Comparison of ENCODE assay signal across 8 mouse cellular contexts in genomic region chr4:139336822-139337483, GRCm38 (mm10). TPM values are rescaled to one million over a fixed set of nuclear protein-coding genes. Genes with fewer than 3 reads are reported as not detected.
DNase-seq lines count a peak whose midpoint lies in the region; ATAC-seq and TF ChIP-seq lines count a peak whose summit lies in the region.

No protein-coding gene starts in this region.

- H3K27ac ChIP-seq in heart, embryonic 14.5 days (replicated peaks in 1 of 2; ENCODE audit: control insufficient read depth in 1 of 2, insufficient read depth in 1 of 2, low read depth in 2 of 2, low read length in 2 of 2), result no peak overlapping the region
- H3K27ac ChIP-seq in kidney, embryonic 16.5 days (ENCODE audit: low read length), result 0 out of 2 replicates have a peak overlapping the region, but pooled peaks have one; percentile 38
- peak overlapping the region; percentile 98 for H3K27ac ChIP-seq in liver, embryonic 16.5 days (ENCODE audit: low read length)

- no peaks in the 10 kb centered on the region for H3K9me3 ChIP-seq in E14TG2a.4 (ENCODE audit: low read length)
- H3K9me3 ChIP-seq in heart, embryonic 14.5 days (ENCODE audit: control insufficient read depth, low read length), result no peaks in the 10 kb centered on the region
- no peaks in the 10 kb centered on the region for H3K9me3 ChIP-seq in kidney, embryonic 16.5 days (ENCODE audit: low read length)
- no peaks in the 10 kb centered on the region for H3K9me3 ChIP-seq in liver, embryonic 16.5 days (replicated peaks; ENCODE audit: control insufficient read depth, low read length)

- peaks cover 42% of the 10 kb centered on the region for H3K4me1 ChIP-seq in E14TG2a.4 (replicated peaks; ENCODE audit: low read depth, low read length)
- peaks cover 0 to 2% of the 10 kb centered on the region in 2 experiments; a peak in 2 of 4 replicates for H3K4me1 ChIP-seq in heart, embryonic 14.5 days (ENCODE audit: control insufficient read depth in 2 of 2, insufficient read depth in 2 of 2, low read length in 2 of 2)
- H3K4me1 ChIP-seq in kidney, embryonic 16.5 days (ENCODE audit: insufficient read depth, low read length), result peaks cover 7% of the 10 kb centered on the region; the same call in 1 of the 2 replicates
- peaks cover 39% of the 10 kb centered on the region for H3K4me1 ChIP-seq in liver, embryonic 16.5 days (ENCODE audit: control insufficient read depth, low read depth, low read length)

- peak; percentile 76 for TF ChIP-seq CTCF in E14TG2a.4 (conservative IDR thresholded peaks at IDR 0.05; ENCODE audit: low read length)

- no peaks in the 10 kb centered on the region for H3K36me3 ChIP-seq in E14TG2a.4 (ENCODE audit: insufficient read depth, low read length)
- no peaks in the 10 kb centered on the region for H3K36me3 ChIP-seq in heart, embryonic 14.5 days (ENCODE audit: control insufficient read depth, insufficient read depth, low read length)
- no peaks in the 10 kb centered on the region for H3K36me3 ChIP-seq in kidney, embryonic 16.5 days (ENCODE audit: insufficient read depth, low read length)
- H3K36me3 ChIP-seq in liver, embryonic 16.5 days (ENCODE audit: control insufficient read depth, insufficient read depth), result no peaks in the 10 kb centered on the region

- peak overlapping the region; percentile 71 for H3K4me3 ChIP-seq in E14TG2a.4 (replicated peaks; ENCODE audit: low read length)
- peak overlapping the region; percentile 25 to 36 for H3K4me3 ChIP-seq in heart, embryonic 14.5 days (ENCODE audit: control insufficient read depth in 1 of 2, insufficient read depth in 1 of 2, low read depth in 1 of 2, low read length in 2 of 2)
- H3K4me3 ChIP-seq in kidney, embryonic 16.5 days (ENCODE audit: low read length), result peak overlapping the region; percentile 36
- peak overlapping the region; percentile 61 for H3K4me3 ChIP-seq in liver, embryonic 16.5 days (ENCODE audit: low read depth, low read length)

- peak overlapping the region; percentile 72 for H3K4me2 ChIP-seq in heart, embryonic 14.5 days (ENCODE audit: low read length)
- H3K4me2 ChIP-seq in kidney, embryonic 16.5 days (replicated peaks; ENCODE audit: low read depth, low read length), result peak overlapping the region; percentile 57
- peak overlapping the region; percentile 59 for H3K4me2 ChIP-seq in liver, embryonic 16.5 days (ENCODE audit: low read depth, low read length)

- peak; percentile 89 for DNase-seq in brain, adult 2 months (ENCODE audit: low read depth, low spot score)
- DNase-seq in thymus, adult 18-20 months, result peak; percentile 50 to 56

- peak; percentile 79 for ATAC-seq in erythroblast, adult 5-6 weeks (replicated peaks; ENCODE audit: low FRiP score, poor library complexity, severe bottlenecking)
- ATAC-seq in heart, embryonic 14.5 days (ENCODE audit: insufficient number of reproducible peaks, insufficient read depth, low FRiP score, low read depth), result peak; percentile 62
- ATAC-seq in kidney, embryonic 16.5 days (ENCODE audit: low FRiP score, low TSS enrichment), result peak; percentile 78
- ATAC-seq in liver, embryonic 16.5 days (ENCODE audit: low read depth), result peak; percentile 65
- peak; percentile 89 for ATAC-seq in neutrophil, adult 5-6 weeks (ENCODE audit: extremely low read depth, insufficient number of reproducible peaks, low FRiP score, poor library complexity, severe bottlenecking)

- peak overlapping the region; percentile 57; the same call in 1 of the 2 replicates for H3K9ac ChIP-seq in heart, embryonic 14.5 days (ENCODE audit: low read length)
- peak overlapping the region; percentile 57; the same call in 1 of the 2 replicates for H3K9ac ChIP-seq in kidney, embryonic 16.5 days (replicated peaks; ENCODE audit: low read length)
- H3K9ac ChIP-seq in liver, embryonic 16.5 days (ENCODE audit: low read depth, low read length), result peak overlapping the region; percentile 49

- peaks cover 38% of the 10 kb centered on the region for H3K27me3 ChIP-seq in E14TG2a.4 (ENCODE audit: insufficient read depth, low read length)
- H3K27me3 ChIP-seq in heart, embryonic 14.5 days (ENCODE audit: control insufficient read depth, insufficient read depth, low read length), result peaks cover 8% of the 10 kb centered on the region; the same call in 1 of the 2 replicates
- no peaks in the 10 kb centered on the region for H3K27me3 ChIP-seq in kidney, embryonic 16.5 days (ENCODE audit: insufficient read depth, low read length)
- no peaks in the 10 kb centered on the region for H3K27me3 ChIP-seq in liver, embryonic 16.5 days (ENCODE audit: control insufficient read depth, insufficient read depth, low read depth, low read length)

- WGBS in heart, embryonic 14.5 days, result 17% methylated on average over 24 of the region's 24 CpGs
- WGBS in kidney, embryonic 16.5 days, result 22% methylated on average over 24 of the region's 24 CpGs
- WGBS in liver, embryonic 16.5 days (ENCODE audit: insufficient replicate concordance), result 12% methylated on average over 24 of the region's 24 CpGs

RNA-seq across cellular contexts. Expression of gene Mrto4, which starts 15.4 kb away (rescaled TPM):
- total RNA-seq in erythroblast, adult 5-6 weeks (2015; ENCODE audit: low replicate concordance), result 27.6 and 29.2 TPM in 2 replicates
- 11.8 and 14.5 TPM in 2 replicates for total RNA-seq in erythroblast, adult 5-6 weeks (2017; ENCODE audit: low replicate concordance)
- 65.1 and 65.4 TPM in 2 replicates for polyA plus RNA-seq in heart, embryonic 14.5 days (2014; fragmentation: Nextera tagmentation; extraction: Ambion mirVana)
- 122 and 123 TPM in 2 replicates for polyA plus RNA-seq in kidney, embryonic 16.5 days (2015; fragmentation: Nextera tagmentation; extraction: Ambion mirVana)
- 62.5 and 65.7 TPM in 2 replicates for polyA plus RNA-seq in liver, embryonic 16.5 days (2015; fragmentation: Nextera tagmentation; extraction: Ambion mirVana)
- total RNA-seq in neutrophil, adult 5-6 weeks (2017), result 23.4 and 25.8 TPM in 2 replicates

RNA-seq across cellular contexts. Expression of gene Emc1, which starts 15.4 kb away (rescaled TPM):
- 3.3 and 8.2 TPM in 2 replicates for total RNA-seq in erythroblast, adult 5-6 weeks (2015; ENCODE audit: low replicate concordance)
- 14.8 and 26.1 TPM in 2 replicates for total RNA-seq in erythroblast, adult 5-6 weeks (2017; ENCODE audit: low replicate concordance)
- 36.6 and 37.7 TPM in 2 replicates for polyA plus RNA-seq in heart, embryonic 14.5 days (2014; fragmentation: Nextera tagmentation; extraction: Ambion mirVana)
- 27.6 and 32.7 TPM in 2 replicates for polyA plus RNA-seq in kidney, embryonic 16.5 days (2015; fragmentation: Nextera tagmentation; extraction: Ambion mirVana)
- polyA plus RNA-seq in liver, embryonic 16.5 days (2015; fragmentation: Nextera tagmentation; extraction: Ambion mirVana), result 12.8 and 13.2 TPM in 2 replicates
- total RNA-seq in neutrophil, adult 5-6 weeks (2017), result 21.0 and 34.7 TPM in 2 replicates

RNA-seq across cellular contexts. Expression of gene Ubr4, which starts 15.5 kb away (rescaled TPM):
- 165 and 179 TPM in 2 replicates for total RNA-seq in erythroblast, adult 5-6 weeks (2015; ENCODE audit: low replicate concordance)
- total RNA-seq in erythroblast, adult 5-6 weeks (2017; ENCODE audit: low replicate concordance), result 158 and 168 TPM in 2 replicates
- 63.8 and 67.6 TPM in 2 replicates for polyA plus RNA-seq in heart, embryonic 14.5 days (2014; fragmentation: Nextera tagmentation; extraction: Ambion mirVana)
- polyA plus RNA-seq in kidney, embryonic 16.5 days (2015; fragmentation: Nextera tagmentation; extraction: Ambion mirVana), result 72.2 and 73.6 TPM in 2 replicates
- polyA plus RNA-seq in liver, embryonic 16.5 days (2015; fragmentation: Nextera tagmentation; extraction: Ambion mirVana), result 35.0 and 42.9 TPM in 2 replicates
- 114 and 118 TPM in 2 replicates for total RNA-seq in neutrophil, adult 5-6 weeks (2017)

RNA-seq across cellular contexts. Expression of gene Akr7a5, which starts 26.4 kb away (rescaled TPM):
- total RNA-seq in erythroblast, adult 5-6 weeks (2015; ENCODE audit: low replicate concordance), result 3.8 TPM in 1 of 2 replicates, not detected in the other
- total RNA-seq in erythroblast, adult 5-6 weeks (2017; ENCODE audit: low replicate concordance), result 0.43 and 0.70 TPM in 2 replicates
- polyA plus RNA-seq in heart, embryonic 14.5 days (2014; fragmentation: Nextera tagmentation; extraction: Ambion mirVana), result 61.9 and 62.6 TPM in 2 replicates
- polyA plus RNA-seq in kidney, embryonic 16.5 days (2015; fragmentation: Nextera tagmentation; extraction: Ambion mirVana), result 201 and 210 TPM in 2 replicates
- polyA plus RNA-seq in liver, embryonic 16.5 days (2015; fragmentation: Nextera tagmentation; extraction: Ambion mirVana), result 58.1 and 74.1 TPM in 2 replicates
- 7.0 and 7.1 TPM in 2 replicates for total RNA-seq in neutrophil, adult 5-6 weeks (2017)

RNA-seq across cellular contexts. Expression of gene Pqlc2, which starts 26.4 kb away (rescaled TPM):
- 1.5 TPM in 1 of 2 replicates, not detected in the other for total RNA-seq in erythroblast, adult 5-6 weeks (2015; ENCODE audit: low replicate concordance)
- total RNA-seq in erythroblast, adult 5-6 weeks (2017; ENCODE audit: low replicate concordance), result 3.5 TPM in 1 of 2 replicates, not detected in the other
- polyA plus RNA-seq in heart, embryonic 14.5 days (2014; fragmentation: Nextera tagmentation; extraction: Ambion mirVana), result 8.0 and 8.3 TPM in 2 replicates
- polyA plus RNA-seq in kidney, embryonic 16.5 days (2015; fragmentation: Nextera tagmentation; extraction: Ambion mirVana), result 16.9 and 17.6 TPM in 2 replicates
- polyA plus RNA-seq in liver, embryonic 16.5 days (2015; fragmentation: Nextera tagmentation; extraction: Ambion mirVana), result 14.1 and 14.4 TPM in 2 replicates
- total RNA-seq in neutrophil, adult 5-6 weeks (2017), result 13.1 and 16.8 TPM in 2 replicates

Comparison
In these comparisons a context has a peak if more than half of its experiments do, and no peak if none do; other contexts are left out.
1. H3K27ac ChIP-seq: peak in kidney, embryonic 16.5 days (single experiment) and liver, embryonic 16.5 days (single experiment); none in heart, embryonic 14.5 days (0 of 2).
2. Peak in every context shown above with its lines, with median percentiles within 50 percentile points of each other: H3K4me3 ChIP-seq, ATAC-seq, H3K4me2 ChIP-seq and H3K9ac ChIP-seq.